Mouse (Mus musculus) thymus, postnatal 14 days (tissue): Measurements from ENCODE around the gene Gata3.
A peak's percentile ranks its signal among the peaks of the same experiment; 100 is the strongest.

Experiments
- DNase-seq: peaks from one replicate; pipeline ENCODE4 v3.0.0; 2021

The Gata3 gene

GRCm38 (mm10) chr2:9885217-9885770 is 4.5 kb downstream of the Gata3 start:
- no peak for DNase-seq

DNA sequence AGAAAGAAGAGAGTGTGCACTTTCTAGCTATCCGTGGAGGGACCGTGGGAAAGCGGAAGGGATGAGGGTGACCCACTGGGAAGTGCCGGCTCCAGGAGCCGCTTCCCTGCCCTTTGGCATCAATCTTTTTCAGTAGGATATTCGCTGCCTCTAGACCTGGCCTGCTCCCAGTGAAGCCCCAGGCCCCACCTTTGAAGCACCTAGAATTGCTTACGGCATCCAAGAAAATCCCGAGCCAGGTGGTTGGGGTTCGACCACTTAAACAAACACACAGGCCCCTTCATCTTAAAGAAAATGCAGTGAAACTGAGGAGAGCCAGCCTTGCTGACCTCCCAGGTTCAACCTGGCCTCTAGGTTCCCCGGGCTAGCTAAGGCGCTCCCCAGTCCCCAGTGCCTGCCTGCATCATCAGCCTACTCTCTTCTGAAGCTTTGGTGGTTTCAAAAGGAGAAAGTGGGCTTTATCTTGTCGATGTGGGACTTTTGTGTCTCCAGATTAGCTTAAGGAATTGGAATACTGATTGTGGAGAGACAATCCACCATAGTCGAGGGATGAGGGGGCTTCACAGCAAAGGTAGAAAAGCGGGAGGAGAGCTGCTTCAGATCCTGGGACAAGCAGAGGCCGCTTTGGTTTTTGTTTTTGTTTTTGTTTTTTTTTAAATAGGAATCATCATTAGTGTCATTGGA is 5.2 kb downstream of the Gata3 start:
- DNase-seq: no peak

GRCm38 (mm10) chr2:9883803-9884532 is 5.9 kb downstream of the Gata3 start:
- no peak for DNase-seq

DNA sequence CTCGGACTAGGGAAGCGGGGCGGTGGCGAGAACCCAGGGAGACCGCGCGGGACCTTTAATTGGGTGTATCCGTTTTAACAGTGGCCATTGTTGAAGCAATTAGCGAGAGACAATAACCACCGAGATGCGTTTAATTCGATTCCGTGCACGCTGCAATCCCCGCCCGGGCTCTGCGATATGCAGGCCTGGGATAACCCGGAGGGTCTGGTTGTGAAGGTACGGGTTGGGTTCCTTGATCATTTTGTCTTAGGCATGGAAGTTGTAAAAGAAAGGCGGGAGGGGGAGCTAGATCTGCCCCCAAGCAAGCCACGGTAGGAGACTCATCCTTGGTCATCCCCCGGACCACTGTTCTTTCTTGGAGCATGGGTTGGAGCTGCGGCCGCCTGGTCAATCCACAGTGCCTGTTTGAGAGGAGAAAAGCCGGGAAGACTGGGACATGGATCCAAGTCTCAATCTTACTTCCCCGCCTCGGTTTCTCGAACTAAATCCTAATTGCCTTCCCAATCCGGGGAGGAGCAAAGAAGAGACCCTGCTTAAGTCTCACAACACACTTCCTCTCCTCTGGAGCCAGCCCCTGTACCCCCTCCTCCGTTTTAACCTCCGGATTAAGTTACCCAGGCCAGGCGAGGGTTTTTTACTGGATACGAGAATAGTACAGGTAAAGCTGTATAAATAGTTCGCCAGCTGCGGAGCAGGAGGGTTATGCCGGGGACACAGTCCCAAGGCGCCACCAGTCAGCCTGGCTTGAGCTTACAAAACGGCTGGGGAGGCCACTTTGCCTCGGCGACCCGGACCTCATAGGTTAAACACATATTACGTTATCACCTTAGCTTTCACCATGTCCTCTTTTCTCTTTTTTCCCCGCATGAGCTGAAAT is 6.7 kb downstream of the Gata3 start:
- no peak for DNase-seq

GRCm38 (mm10) chr2:9882371-9882925 is 7.4 kb downstream of the Gata3 start:
- DNase-seq: no peak

DNA sequence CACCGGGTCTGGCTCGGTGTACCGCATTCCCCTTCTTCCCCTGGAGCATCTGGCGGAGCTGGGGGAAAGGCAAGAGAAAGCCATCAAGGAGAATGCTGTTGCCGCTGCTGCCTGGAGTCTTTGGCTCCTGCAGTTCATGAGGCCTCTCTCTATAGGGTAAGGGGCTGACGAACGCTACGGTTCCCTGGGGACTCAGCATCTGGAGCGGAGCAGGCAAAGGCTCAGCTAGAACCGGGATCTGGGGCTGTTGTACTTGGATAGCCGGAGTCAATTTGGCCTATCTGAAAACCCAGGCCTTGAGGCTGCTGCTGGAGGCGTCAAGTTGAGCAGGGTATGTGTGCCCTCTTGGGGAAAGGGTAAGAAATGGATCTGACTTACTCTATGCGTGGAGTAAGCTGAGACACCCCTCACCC is 8.2 kb downstream of the Gata3 start:
- DNase-seq: no peak

DNA sequence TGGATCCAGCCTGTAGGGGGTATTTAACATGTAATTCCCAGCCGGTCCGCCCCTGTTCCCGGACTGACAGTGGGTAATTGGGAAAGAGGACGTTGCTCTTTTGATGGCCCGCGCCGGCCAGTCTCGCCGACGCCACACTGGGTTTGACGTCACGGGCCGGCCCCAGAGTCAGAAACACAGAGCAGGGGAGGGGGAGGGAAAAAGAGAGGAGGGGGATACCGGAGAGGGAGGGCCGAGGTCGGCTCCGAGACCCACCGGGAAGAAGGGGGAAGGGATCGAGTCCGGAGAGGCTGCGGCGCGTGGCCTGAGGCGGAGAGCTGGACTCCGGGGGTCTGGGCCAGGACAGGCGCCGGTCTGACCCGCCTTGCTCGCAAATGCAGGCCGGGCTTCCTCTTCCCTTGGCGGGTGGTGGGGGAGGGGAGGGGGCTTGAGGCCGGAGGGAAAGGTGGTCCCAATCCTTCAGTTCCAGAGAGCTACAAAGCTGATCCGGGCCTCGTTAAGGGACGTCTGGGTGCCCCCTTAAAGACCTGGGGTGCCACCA is 8.7 kb downstream of the Gata3 start, which contains the start of gene 4930412O13Rik:
Gene 4930412O13Rik (plus strand): TSS at position 202 of the 541 bp plus-strand sequence.
- no peak for DNase-seq

GRCm38 (mm10) chr2:9880271-9880670 is 9.6 kb downstream of the Gata3 start:
- DNase-seq: no peak

DNA sequence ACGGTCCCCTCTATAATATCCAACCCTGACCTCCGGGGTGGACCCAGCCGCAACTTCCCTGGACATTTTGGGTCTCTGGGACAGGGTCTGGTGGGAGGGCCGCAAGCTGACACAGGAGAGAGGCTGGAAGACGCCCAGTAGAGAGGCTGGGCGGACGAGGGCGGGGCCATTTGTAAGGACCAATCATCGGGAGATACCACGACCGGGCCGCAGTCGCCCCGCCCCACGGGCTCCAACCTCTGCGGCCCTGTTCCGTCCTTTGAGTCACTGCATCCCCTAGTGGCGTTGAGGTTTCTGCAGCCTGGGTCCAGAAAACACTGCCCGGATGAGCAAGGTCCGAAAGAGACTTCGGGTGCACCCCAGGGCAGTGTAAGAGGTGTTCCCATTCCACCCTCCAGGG is 10.3 kb downstream of the Gata3 start:
- DNase-seq: peak; percentile 97

DNA sequence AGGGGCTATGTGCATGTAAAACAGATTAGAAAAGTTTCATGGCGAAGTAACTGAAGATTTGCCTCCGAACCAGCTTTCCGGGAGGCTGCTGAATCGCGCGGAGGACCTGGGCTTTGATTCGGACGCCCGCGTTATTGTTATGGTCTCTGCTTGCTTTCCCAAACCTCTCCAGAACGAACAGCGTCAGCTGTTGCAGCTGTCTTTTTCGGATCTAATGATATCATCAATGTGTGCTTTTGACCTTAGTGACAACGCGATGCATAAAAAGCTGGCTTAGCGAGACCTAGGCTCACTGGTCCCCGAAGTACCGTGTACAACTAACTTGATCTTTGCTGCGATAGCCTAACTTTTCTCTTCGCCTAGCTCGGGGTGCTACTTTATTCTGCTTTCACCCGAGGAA is 10.7 kb downstream of the Gata3 start:
- DNase-seq: peak; percentile 43

DNA sequence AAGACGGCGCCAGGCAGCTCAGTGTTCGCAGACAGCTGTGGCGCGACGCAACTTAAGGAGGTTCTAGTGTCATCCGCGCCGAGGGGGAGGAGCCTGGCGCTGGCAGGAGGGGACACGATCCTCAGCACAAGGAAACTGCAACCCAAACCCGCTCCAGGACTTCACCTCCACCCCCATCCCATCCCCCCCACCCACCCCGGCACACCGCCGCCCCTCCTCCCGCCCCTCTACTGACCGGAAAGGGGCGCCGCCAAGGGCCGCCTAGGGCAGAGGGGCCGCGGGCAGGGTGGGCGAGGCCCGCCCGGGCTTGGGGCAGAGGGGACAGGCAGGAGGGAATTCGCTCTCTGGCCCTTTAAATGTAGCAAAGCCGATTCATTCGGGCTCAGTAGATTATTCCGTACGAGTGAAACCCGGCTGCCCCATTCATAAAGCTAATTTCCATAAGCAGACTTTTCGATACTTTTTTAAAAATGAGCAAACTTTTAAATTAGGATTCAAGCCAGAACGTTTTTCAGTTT is 11.2 kb downstream of the Gata3 start:
- DNase-seq: peak; percentile 90

- DNase-seq: peak; percentile 63
These were observed 11.8 kb downstream of the Gata3 start for GRCm38 (mm10) chr2:9877966-9878563.

DNA sequence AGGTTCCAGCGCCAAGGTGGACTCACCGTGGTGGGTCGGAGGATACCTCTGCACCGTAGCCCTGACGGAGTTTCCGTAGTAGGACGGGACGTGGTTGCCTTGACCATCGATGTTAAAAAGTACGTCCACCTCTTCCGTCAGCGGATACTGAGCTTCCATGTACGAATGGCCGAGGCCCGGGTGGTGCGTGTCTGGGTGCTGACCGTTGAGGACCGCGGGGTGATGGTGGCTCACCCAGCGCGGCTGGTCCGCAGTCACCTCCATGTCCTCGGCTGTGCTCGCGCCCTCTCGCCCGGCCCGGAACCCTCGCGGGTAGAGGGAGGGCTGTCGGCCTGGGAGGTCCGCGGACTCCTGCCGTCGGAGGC is 12.5 kb downstream of the Gata3 start:
- DNase-seq: peak; percentile 62

- peak; percentile 60 for DNase-seq
These were observed 13.1 kb downstream of the Gata3 start for GRCm38 (mm10) chr2:9876621-9877325.

DNA sequence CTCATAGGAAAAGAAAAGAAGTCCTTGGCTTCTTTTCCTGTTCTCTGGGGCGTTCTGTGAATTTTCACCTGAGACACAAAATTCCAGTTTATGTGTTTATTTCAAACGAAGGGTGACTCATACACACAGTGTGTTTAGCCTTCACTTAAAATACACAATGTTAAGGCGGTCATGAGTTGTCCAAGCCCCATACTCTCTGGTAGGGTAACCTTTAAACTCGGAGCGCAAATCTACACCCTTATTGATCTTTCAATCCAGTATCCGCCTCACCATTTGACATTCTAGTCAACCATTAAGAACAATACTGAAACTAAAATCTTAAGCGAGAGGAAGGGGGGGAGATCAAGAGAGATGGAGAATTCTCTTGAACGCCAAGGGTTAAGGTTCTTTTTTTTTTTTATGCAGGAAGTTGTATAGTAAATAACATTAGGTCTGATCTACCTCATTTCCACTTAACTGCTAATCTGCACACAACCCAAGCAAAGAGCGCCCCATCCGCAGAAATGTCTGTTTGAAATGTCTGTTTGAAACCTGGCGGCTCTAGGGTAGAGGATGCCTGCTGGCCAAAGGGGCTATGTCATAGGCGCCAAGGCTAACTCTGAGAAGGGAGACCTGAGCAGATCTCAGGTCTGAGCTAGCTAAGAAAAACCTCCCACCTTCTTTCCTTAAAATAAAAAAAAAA is 14.0 kb downstream of the Gata3 start:
- peak; percentile 71 for DNase-seq

DNA sequence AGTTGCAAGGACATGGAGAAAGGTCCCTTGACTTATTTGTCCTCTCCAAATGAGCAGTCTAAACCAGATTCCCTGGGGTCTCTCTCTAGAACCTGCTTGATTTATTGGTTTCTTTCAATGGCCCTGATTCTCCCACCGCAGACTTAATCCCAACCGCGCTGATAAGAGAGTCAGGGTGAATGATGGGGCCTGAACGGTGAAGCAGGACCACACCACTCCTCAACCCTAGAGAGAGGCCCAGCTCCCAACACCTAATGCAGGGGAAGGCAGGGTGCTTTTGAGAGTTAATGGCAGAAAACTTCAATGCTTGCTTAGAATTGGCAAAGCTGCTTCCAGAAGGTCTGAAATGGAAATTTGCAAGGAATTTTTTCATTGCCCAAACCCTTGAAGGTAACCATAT is 14.6 kb downstream of the Gata3 start:
- DNase-seq: no peak

DNA sequence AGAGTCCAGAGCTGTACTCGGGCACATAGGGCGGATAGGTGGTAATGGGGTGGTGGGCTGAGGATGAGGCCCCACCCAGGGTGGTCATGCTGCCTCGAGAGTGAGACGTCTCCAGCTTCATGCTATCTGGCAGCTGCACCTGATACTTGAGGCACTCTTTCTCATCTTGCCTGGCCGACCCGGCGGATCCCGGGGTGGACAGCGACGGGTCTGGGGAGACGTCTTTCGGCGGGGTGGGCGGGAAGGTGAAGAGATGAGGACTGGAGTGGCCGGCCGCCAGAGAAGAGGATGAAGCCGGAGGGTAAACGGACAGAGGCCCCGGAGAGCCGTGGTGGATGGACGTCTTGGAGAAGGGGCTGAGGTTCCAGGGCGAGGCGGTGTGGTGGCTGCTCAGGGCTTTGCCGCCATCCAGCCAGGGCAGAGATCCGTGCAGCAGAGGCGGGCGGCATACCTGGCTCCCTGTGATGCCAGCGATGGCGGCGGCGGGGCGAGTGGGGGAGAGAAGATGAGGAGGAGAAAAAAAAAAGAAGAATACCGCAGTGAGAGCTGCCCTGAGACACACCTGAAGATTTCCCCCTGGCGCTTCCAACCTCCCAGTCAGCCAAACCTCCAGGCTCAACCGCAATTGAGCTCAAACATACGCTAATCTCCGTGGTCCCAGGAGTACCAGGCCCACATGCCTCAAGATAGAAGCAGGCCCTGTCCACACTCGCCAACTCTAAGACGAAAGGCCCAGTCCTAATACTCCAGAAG is 15.2 kb downstream of the Gata3 start:
- peak; percentile 56 for DNase-seq

- no peak for DNase-seq
These were observed 16.1 kb downstream of the Gata3 start for GRCm38 (mm10) chr2:9873757-9874156.

DNA sequence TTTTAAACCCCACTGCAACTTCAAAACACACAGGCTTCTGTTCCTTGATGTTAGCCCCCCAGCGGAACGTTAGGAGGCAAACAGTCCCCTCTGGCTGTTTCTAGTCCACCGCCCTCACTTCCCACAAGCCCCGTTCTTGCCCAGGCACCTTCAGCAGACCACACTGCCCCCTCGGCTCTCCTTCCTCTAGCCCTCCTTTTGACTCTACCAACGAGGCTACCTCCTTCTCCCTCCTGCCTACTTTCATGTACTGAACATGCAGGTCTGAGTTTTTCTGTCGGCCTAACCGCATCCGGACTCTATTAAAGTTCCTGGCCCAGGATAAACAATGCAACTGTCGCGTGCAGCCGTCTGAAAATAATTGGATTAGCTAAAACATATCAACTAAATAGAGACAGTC is 17.2 kb downstream of the Gata3 start:
- peak; percentile 55 for DNase-seq

DNA sequence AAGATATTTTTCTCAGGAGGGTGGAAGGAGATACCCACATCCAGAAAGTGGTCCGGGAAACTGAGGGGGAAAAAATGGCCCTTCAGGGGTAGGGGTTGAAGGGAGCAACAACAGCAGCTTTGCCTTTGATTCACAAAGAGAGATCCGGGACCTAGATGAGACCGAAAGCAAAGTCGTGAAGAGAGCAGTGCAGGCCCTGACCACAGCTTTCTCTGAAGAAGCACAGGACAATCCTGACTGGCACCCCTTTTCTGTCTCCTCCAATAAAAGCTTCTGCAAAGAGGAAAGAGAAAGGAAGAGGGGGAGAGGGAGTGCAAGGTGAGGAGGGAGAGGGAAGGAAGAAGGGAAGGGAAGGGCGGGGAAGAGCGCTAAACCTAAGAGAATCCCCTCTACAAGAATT is 18.0 kb downstream of the Gata3 start:
- no peak for DNase-seq
